Mouse (Mus musculus) neutrophil, adult 59 days (primary cell): ENCODE data around the gene Elmod1. TPM values are rescaled to one million over a fixed set of nuclear protein-coding genes. Genes with fewer than 3 reads are reported as not detected.

Source experiments
- total RNA-seq, 2 experiments: library from RNA; stranded (reverse); gene quantifications; 1 replicate in 1 of 2; 2 replicates in 1 of 2; pipeline ENCODE4 v1.2.4; 2023

The Elmod1 gene
- not detected for total RNA-seq

GRCm38 (mm10) chr9:53975122-53975518 lies at the start of gene Elmod1:
Gene Elmod1, minus strand, starts transcription at chr9:53975301.

Other genes starting within 250 kb of the Elmod1 start
- gene Slc35f2, start 203.8 kb downstream of the Elmod1 start, total RNA-seq: not detected
- not detected for gene Sln, start 125.1 kb downstream of the Elmod1 start, total RNA-seq
- not detected for gene Tnfaip8l3, start 93.1 kb upstream of the Elmod1 start, total RNA-seq